Mouse (Mus musculus): ENCODE results near the gene Snx15. TPM values are rescaled to one million over a fixed set of nuclear protein-coding genes. Genes with fewer than 3 reads are reported as not detected.
"Not testable (repeated sequence)": the region's sequence is repeated elsewhere in the genome, so short reads cannot be mapped to it uniquely, and the experiment has no call there.

The Snx15 gene
- polyA plus RNA-seq, 1 experiment from 2014 or later, result 35.1 TPM

GRCm38 (mm10) chr19:6136397-6136796, 8.3 kb upstream of the Snx15 start:
- WGBS, result 83% methylated on average over 3 of the region's 3 CpGs
- DNase-seq (ENCODE audit: low spot score), result no peak
- H3K4me3 ChIP-seq, result no peak overlapping the region
- no peak overlapping the region for H3K27ac ChIP-seq
- no peaks in the 10 kb centered on the region for H3K9me3 ChIP-seq
- peaks cover 55% of the 10 kb centered on the region for H3K36me3 ChIP-seq
- H3K27me3 ChIP-seq (ENCODE audit: insufficient read depth, poor library complexity, severe bottlenecking), result no peaks in the 10 kb centered on the region
- H3K4me1 ChIP-seq (replicated peaks), result peaks cover 23% of the 10 kb centered on the region

DNA sequence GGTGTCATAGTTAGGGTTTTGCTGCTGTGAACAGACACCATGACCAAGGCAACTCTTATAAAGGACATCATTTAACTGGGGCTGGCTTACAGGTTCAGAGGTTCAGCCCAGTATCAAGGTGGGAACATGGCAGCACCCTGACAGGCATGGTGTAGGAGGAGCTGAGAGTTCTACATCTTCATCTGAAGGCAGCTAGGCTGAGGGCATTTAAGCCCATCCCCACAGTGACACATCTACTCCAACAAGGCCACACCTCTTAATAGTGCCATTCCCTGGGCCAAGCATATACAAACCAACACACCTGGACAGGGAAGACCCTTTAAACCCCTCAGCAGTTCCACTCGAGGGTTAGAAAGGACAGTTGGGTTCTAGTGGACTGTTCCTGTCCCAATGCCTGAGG, 5.1 kb upstream of the Snx15 start:
- 71% methylated on average over 1 of the region's 1 CpGs for WGBS
- H3K4me3 ChIP-seq, result not testable (repeated sequence)

DNA sequence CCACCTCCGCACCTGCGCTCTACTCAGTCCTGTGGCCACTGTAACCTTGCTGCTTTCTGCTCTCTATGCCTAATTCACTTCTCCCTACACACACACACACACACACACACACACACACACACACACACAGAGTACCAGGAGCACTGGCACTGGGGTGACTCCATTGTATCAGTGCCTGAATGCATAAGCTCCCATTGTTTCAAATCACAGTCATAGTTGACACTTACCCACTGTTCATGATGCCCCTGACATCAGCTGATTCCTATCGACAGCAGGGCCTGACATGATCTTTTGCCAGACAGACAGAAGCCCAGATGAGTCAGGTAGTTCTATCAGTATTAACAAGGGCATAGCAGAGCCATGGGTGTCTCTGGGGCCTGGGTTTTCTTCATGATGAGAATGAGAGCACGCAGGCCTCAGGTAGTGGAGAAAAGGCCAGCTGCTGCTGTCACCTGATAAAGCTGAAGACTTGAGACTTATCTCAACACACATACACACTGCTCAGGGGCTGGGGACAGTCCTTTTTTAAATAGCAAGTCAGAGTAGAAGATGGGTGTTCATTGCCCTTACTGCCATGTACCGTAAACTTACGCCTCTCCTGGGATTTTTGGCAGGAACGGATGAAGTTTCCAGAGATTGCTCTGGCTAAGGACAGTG, 4.2 kb upstream of the Snx15 start:
- H3K27ac ChIP-seq, result peak overlapping the region; percentile 37; the same call in 1 of the 2 replicates
- H3K27me3 ChIP-seq (ENCODE audit: insufficient read depth, poor library complexity, severe bottlenecking), result no peaks in the 10 kb centered on the region
- 87% methylated on average over 7 of the region's 7 CpGs for WGBS
- no peak overlapping the region for H3K4me3 ChIP-seq
- peaks cover 19% of the 10 kb centered on the region for H3K4me1 ChIP-seq (replicated peaks)
- no peak for DNase-seq (ENCODE audit: low spot score)
- no peaks in the 10 kb centered on the region for H3K9me3 ChIP-seq
- H3K36me3 ChIP-seq, result peaks cover 41% of the 10 kb centered on the region

More for the DNA sequence above, 5.1 kb upstream of the Snx15 start:
- H3K9me3 ChIP-seq; H3K27me3 ChIP-seq (ENCODE audit: insufficient read depth, poor library complexity, severe bottlenecking); DNase-seq (ENCODE audit: low spot score); H3K27ac ChIP-seq: not testable (repeated sequence)
- peaks cover 14% of the 10 kb centered on the region; the same call in 1 of the 2 replicates for H3K4me1 ChIP-seq (replicated peaks)
- peaks cover 50% of the 10 kb centered on the region for H3K36me3 ChIP-seq

GRCm38 (mm10) chr19:6130414-6131128, 2.5 kb upstream of the Snx15 start:
- 81% methylated on average over 7 of the region's 7 CpGs for WGBS
- not testable (repeated sequence) for DNase-seq (ENCODE audit: low spot score); H3K27ac ChIP-seq; H3K4me3 ChIP-seq; H3K9me3 ChIP-seq; H3K27me3 ChIP-seq (ENCODE audit: insufficient read depth, poor library complexity, severe bottlenecking)
- Histone ChIP-seq H3K4me1 (replicated peaks) (peaks cover 18% of the 10 kb centered on the region), H3K36me3 (peaks cover 24% of the 10 kb centered on the region)

- Histone ChIP-seq H3K27ac (peak overlapping the region; percentile 89), H3K9me3 (no peaks in the 10 kb centered on the region), H3K4me1 (replicated peaks) (peaks cover 21% of the 10 kb centered on the region), H3K36me3 (no peaks in the 10 kb centered on the region), H3K27me3 (ENCODE audit: insufficient read depth, poor library complexity, severe bottlenecking) (no peaks in the 10 kb centered on the region), H3K4me3 (peak overlapping the region; percentile 60)
- DNase-seq (ENCODE audit: low spot score), result no peak
- WGBS, result 75% methylated on average over 10 of the region's 10 CpGs
Measured at GRCm38 (mm10) chr19:6126789-6127580, 1.1 kb downstream of the Snx15 start.

DNA sequence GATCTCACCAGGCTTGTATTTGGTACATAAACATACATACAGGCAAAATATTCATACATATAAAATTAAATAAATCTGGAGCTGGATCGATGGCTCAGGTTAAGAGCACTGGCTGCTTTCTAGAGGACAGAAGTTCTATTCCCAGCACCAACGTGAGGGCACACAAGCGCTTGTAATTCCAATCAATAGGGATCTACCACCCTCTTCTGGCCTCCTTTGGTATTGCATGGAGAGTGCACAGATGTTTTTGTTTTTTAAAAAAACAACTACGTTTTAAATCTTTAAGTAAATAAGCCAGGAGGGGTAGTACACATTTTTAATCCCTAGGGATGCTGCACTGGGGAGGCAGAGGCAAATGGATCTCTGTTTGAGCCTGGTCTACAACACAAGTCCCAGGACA, 1.8 kb downstream of the Snx15 start:
- H3K4me3 ChIP-seq, result no peak overlapping the region
- H3K36me3 ChIP-seq, result no peaks in the 10 kb centered on the region
- peaks cover 28% of the 10 kb centered on the region for H3K4me1 ChIP-seq (replicated peaks)
- no peak overlapping the region for H3K27ac ChIP-seq
- DNase-seq (ENCODE audit: low spot score), result peak; percentile 39
- no peaks in the 10 kb centered on the region for H3K27me3 ChIP-seq (ENCODE audit: insufficient read depth, poor library complexity, severe bottlenecking)
- WGBS, result 26% methylated on average over 4 of the region's 4 CpGs
- H3K9me3 ChIP-seq, result no peaks in the 10 kb centered on the region

GRCm38 (mm10) chr19:6124898-6125297, 3.2 kb downstream of the Snx15 start:
- Histone ChIP-seq H3K27ac (no peak overlapping the region), H3K4me1 (replicated peaks) (peaks cover 36% of the 10 kb centered on the region), H3K9me3 (no peaks in the 10 kb centered on the region), H3K36me3 (no peaks in the 10 kb centered on the region), H3K4me3 (no peak overlapping the region), H3K27me3 (ENCODE audit: insufficient read depth, poor library complexity, severe bottlenecking) (no peaks in the 10 kb centered on the region)
- DNase-seq (ENCODE audit: low spot score), result no peak
- WGBS, result 80% methylated on average over 2 of the region's 2 CpGs

GRCm38 (mm10) chr19:6123330-6123729, 4.8 kb downstream of the Snx15 start:
- Histone ChIP-seq H3K27me3 (ENCODE audit: insufficient read depth, poor library complexity, severe bottlenecking) (no peaks in the 10 kb centered on the region), H3K27ac (peak overlapping the region; percentile 57; the same call in 1 of the 2 replicates), H3K4me1 (replicated peaks) (peaks cover 46% of the 10 kb centered on the region), H3K4me3 (no peak overlapping the region), H3K9me3 (no peaks in the 10 kb centered on the region), H3K36me3 (no peaks in the 10 kb centered on the region)
- DNase-seq (ENCODE audit: low spot score), result peak; percentile 18
- 72% methylated on average over 8 of the region's 8 CpGs for WGBS

GRCm38 (mm10) chr19:6121761-6122160, 6.3 kb downstream of the Snx15 start:
- H3K27ac ChIP-seq, result peak overlapping the region; percentile 66
- DNase-seq (ENCODE audit: low spot score), result no peak
- peak overlapping the region; percentile 29; the same call in 1 of the 2 replicates for H3K4me3 ChIP-seq
- 32% methylated on average over 19 of the region's 19 CpGs for WGBS
- 0 out of 2 replicates have a peak, but pooled peaks cover 2% of the 10 kb centered on the region for H3K36me3 ChIP-seq
- no peaks in the 10 kb centered on the region for H3K27me3 ChIP-seq (ENCODE audit: insufficient read depth, poor library complexity, severe bottlenecking)
- peaks cover 48% of the 10 kb centered on the region for H3K4me1 ChIP-seq (replicated peaks)
- H3K9me3 ChIP-seq, result no peaks in the 10 kb centered on the region

GRCm38 (mm10) chr19:6118677-6119185, 9.4 kb downstream of the Snx15 start:
- Histone ChIP-seq H3K9me3 (no peaks in the 10 kb centered on the region), H3K4me3 (peak overlapping the region; percentile 83), H3K36me3 (peaks cover 31% of the 10 kb centered on the region), H3K27ac (peak overlapping the region; percentile 97), H3K27me3 (ENCODE audit: insufficient read depth, poor library complexity, severe bottlenecking) (no peaks in the 10 kb centered on the region), H3K4me1 (replicated peaks) (peaks cover 51% of the 10 kb centered on the region)
- 4% methylated on average over 8 of the region's 8 CpGs for WGBS
- no peak for DNase-seq (ENCODE audit: low spot score)

- DNase-seq (ENCODE audit: low spot score), result peak; percentile 92
- peak within 1 kb of the TSS; percentile 83 for H3K4me3 ChIP-seq
- under 1% methylated on average over 77 of the region's 77 CpGs for WGBS
- H3K36me3 ChIP-seq, result peaks cover 37% of the 10 kb centered on the region
- peaks cover 46% of the 10 kb centered on the region for H3K4me1 ChIP-seq (replicated peaks)
- H3K27ac ChIP-seq, result peak within 1 kb of the TSS; percentile 97
- H3K27me3 ChIP-seq (ENCODE audit: insufficient read depth, poor library complexity, severe bottlenecking), result no peaks in the 10 kb centered on the region
- H3K9me3 ChIP-seq, result no peaks in the 10 kb centered on the region
Measured at GRCm38 (mm10) chr19:6117986-6118676, 10.0 kb downstream of the Snx15 start, which contains the start of gene Sac3d1. Gene Sac3d1 (minus strand): TSS chr19:6118650.

DNA sequence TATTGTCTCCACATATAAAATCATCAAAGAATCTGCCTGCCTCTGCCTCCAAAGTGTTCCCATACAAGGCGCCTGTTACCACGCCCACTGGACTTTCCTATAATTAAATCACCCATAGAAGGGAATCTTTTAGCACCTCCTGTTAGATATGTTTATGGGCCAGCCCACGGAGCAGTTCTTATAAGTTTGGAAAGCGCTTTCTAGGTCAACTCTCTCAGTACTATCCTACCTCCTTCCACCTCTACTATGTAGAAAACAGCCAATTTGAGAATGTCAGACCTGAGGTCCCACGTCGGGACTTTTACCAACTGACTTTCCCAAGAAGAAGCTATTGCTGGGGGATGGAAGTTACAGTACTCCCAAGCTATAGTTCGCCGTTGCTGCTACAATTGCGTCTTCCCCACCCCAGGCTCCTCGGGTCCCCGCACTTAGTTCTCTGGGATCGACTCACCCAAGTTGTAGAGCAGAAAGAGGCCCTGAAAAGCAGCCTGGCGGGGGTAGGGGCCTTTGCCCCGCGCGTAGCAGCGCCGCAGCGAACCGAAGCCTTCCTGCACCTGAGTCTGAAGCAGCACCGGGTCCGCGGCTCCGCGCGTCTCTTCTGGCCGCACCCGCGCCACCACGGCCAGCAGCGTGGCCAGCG, 10.6 kb downstream of the Snx15 start:
- Histone ChIP-seq H3K27me3 (ENCODE audit: insufficient read depth, poor library complexity, severe bottlenecking) (no peaks in the 10 kb centered on the region), H3K36me3 (peaks cover 43% of the 10 kb centered on the region), H3K4me1 (replicated peaks) (peaks cover 46% of the 10 kb centered on the region), H3K4me3 (peak overlapping the region; percentile 83), H3K9me3 (no peaks in the 10 kb centered on the region), H3K27ac (peak overlapping the region; percentile 97)
- WGBS, result 6% methylated on average over 32 of the region's 32 CpGs
- DNase-seq (ENCODE audit: low spot score), result no peak
